Mouse (Mus musculus): Measurements from ENCODE around the gene Igfbp6.

- TF ChIP-seq CTCF (conservative IDR thresholded peaks at IDR 0.05; ENCODE audit: insufficient read depth, insufficient read length, low read depth, low read length) (no peak), POLR2A (IDR thresholded peaks at IDR 0.05; ENCODE audit: low read depth, low read length) (no peak)
Observed at GRCm38 (mm10) chr15:102165468-102166100, 21.4 kb downstream of the Igfbp6 start.
